Mouse (Mus musculus) midbrain, postnatal 0 days (tissue): ENCODE measurements around the gene Flt3. TPM values are rescaled to one million over a fixed set of nuclear protein-coding genes. Genes with fewer than 3 reads are reported as not detected.

ENCODE experiments used
- ATAC-seq: fragments of 200-750 bp; cut with Nextera tagmentation; 2 replicates; pipeline ENCODE4 v1.8.0; 2017; ENCODE audit warnings: moderate number of reproducible peaks, mild to moderate bottlenecking, moderate TSS enrichment, moderate library complexity; ENCODE audit not compliant: low FRiP score
- DNase-seq: peaks from one replicate; pipeline ENCODE4 v3.0.0-alpha.2; 2015; ENCODE audit warnings: low spot score
- H3K27ac ChIP-seq: fragments of 300-500 bp; sonication (generic); 2 replicates; pipeline ENCODE4 v1.5.1; 2014; ENCODE audit warnings: low read depth, mild to moderate bottlenecking, low read length, mixed read lengths
- H3K27me3 ChIP-seq: fragments of 300-500 bp; sonication (generic); 2 replicates; pipeline ENCODE4 v1.6.1; 2014; ENCODE audit warnings: low read length, control low read depth, mixed read lengths; ENCODE audit not compliant: insufficient read depth
- H3K36me3 ChIP-seq: fragments of 300-500 bp; sonication (generic); 2 replicates; pipeline ENCODE4 v1.6.1; 2014; ENCODE audit warnings: low read length, control low read depth, mixed read lengths; ENCODE audit not compliant: insufficient read depth
- H3K4me1 ChIP-seq: fragments of 300-500 bp; sonication (generic); 2 replicates; pipeline ENCODE4 v1.6.1; 2014; ENCODE audit warnings: mild to moderate bottlenecking, control low read depth, antibody characterized with exemption, low read length, mixed read lengths; ENCODE audit not compliant: insufficient read depth
- H3K4me2 ChIP-seq: fragments of 300-500 bp; sonication (generic); 2 replicates; pipeline ENCODE4 v1.6.1; 2014; ENCODE audit warnings: low read depth, mild to moderate bottlenecking, low read length, mixed read lengths; ENCODE audit not compliant: poor library complexity, severe bottlenecking
- H3K4me3 ChIP-seq: fragments of 300-500 bp; sonication (generic); 2 replicates; pipeline ENCODE4 v1.5.1; 2014; ENCODE audit warnings: low read depth, mild to moderate bottlenecking, low read length, moderate library complexity
- H3K9ac ChIP-seq: fragments of 300-500 bp; sonication (generic); replicated peaks from 2 replicates; pipeline ENCODE4 v1.6.1; 2014; ENCODE audit warnings: mild to moderate bottlenecking, low read length, moderate library complexity, mixed read lengths; ENCODE audit not compliant: poor library complexity, severe bottlenecking
- H3K9me3 ChIP-seq: fragments of 300-500 bp; sonication (generic); 2 replicates; pipeline ENCODE4 v1.6.1; 2016; ENCODE audit warnings: low read length, control low read depth
- CTCF ChIP-seq: IDR thresholded peaks from 2 replicates; pipeline ENCODE4 v1.5.1; 2016; ENCODE audit warnings: antibody characterized with exemption, mild to moderate bottlenecking
- WGBS: fragments of 180-500 bp; shearing (Covaris S2); extraction: QIAGEN DNeasy Blood & Tissue Kit; methylation state at CpG from one replicate; pipeline ENCODE4 v1.1.7; 2014; 5-methylcytosine and 5-hydroxymethylcytosine counted together
- microRNA-seq: library from miRNA; unstranded; fragments of <30 nt; microRNA quantifications from one replicate; pipeline ENCODE4, GENCODE M21; 2016; ENCODE audit warnings: borderline number of aligned reads
- polyA plus RNA-seq: library from polyadenylated mRNA; unstranded; fragments of >200 nt; fragmentation: Nextera tagmentation; extraction: Ambion mirVana; gene quantifications from 2 replicates; pipeline ENCODE4 v1.2.1, GENCODE M21; 2015
- total RNA-seq: library from RNA; depleted of rRNA; stranded (reverse); fragments of >200 nt; gene quantifications from 2 replicates; pipeline ENCODE4 v1.2.3, GENCODE M21; 2014; rRNA removed

Gene Flt3
- total and polyA plus RNA-seq, 2 experiments from 2014 or later: 2.0 to 2.5 TPM

DNA sequence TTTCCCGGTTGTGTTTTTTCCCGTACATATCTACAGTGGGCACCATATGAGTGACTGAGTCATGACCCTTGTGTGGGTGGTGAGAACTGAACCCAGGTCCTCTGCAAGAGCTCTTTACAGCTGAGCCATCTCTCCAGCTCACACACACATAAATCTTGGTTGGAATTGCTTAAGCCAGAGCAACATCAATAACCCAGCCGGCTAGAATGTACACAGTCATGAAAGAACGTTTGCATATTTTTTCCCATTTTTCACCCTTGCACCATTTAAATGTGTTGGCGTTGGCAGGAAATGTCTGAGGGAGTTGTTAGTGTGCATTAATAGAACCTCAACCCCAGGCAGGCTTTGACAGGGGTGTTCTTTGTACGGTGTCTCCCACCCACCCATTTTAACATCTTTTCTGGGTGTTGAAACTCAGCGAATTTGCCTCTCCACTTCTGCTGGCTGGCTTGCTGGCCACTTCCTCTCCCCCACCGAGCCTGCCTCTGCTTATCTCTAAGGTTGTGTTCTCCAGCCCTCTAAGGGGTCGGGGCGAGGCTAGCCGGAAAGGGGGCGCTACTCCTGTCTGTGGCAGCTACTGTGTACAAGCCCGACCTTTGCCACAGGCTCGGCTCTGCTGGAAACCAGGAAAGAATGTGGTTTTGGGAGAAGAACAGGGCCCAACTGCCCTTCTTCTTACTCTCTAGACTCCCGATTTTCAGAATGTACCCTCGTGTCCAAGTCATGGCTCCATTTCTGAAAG lies 108.4 kb downstream of the Flt3 start:
- ATAC-seq (no peak), DNase-seq (no peak)
- no peaks in the 10 kb centered on the region for H3K36me3 ChIP-seq
- no peak for TF ChIP-seq CTCF
- H3K4me3 ChIP-seq: no peak overlapping the region
- H3K9me3 ChIP-seq: no peaks in the 10 kb centered on the region
- no peak overlapping the region for H3K9ac ChIP-seq
- WGBS: 34% methylated on average over 16 of the region's 16 CpGs
- no peak overlapping the region for H3K4me2 ChIP-seq
- H3K27me3 ChIP-seq: peaks cover 43% of the 10 kb centered on the region
- no peak overlapping the region for H3K27ac ChIP-seq
- H3K4me1 ChIP-seq: no peaks in the 10 kb centered on the region

DNA sequence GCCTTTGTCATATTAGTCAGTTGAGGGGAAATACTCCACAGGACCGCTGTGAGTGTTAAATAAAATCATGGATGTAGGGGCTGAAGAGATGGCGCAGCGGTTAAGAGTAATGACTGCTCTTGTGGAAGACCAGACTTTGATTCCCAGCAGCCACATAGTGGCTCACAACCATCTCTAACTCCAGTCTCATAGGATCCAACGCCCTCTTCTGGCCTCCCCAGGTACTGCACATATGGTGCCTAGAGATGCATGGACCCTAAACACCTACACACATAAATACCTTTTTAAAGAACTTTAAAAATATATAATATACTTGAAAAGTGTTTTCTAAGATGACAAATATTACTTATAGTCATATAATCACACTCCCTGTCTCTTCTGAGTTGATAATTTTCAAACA lies 115.9 kb downstream of the Flt3 start:
- no peaks in the 10 kb centered on the region for H3K4me1 ChIP-seq
- DNase-seq (no peak), ATAC-seq (no peak)
- H3K4me3 ChIP-seq: no peak overlapping the region
- H3K27ac ChIP-seq: no peak overlapping the region
- H3K9ac ChIP-seq: no peak overlapping the region
- H3K27me3 ChIP-seq: peaks cover 12% of the 10 kb centered on the region; the same call in 1 of the 2 replicates
- no peaks in the 10 kb centered on the region for H3K9me3 ChIP-seq
- TF ChIP-seq CTCF: peak; percentile 32
- WGBS: 76% methylated on average over 4 of the region's 4 CpGs
- no peak overlapping the region for H3K4me2 ChIP-seq
- no peaks in the 10 kb centered on the region for H3K36me3 ChIP-seq

Small RNAs within 50 kb of the gene (microRNA-seq; reads per million reads assigned to microRNA genes)
- not detected for gene Mir7k

Other genes with a start within 250 kb of the Flt3 start
- 1.7 and 3.0 TPM in 2 replicates for gene Gsx1, start 211.8 kb downstream of the Flt3 start, total RNA-seq
- 1.4 and 2.3 TPM in 2 replicates for gene Gsx1, start 211.8 kb downstream of the Flt3 start, polyA plus RNA-seq
- gene Pdx1, start 130.5 kb downstream of the Flt3 start, total RNA-seq: not detected in 2 replicates
- not detected in 2 replicates for gene Pdx1, start 130.5 kb downstream of the Flt3 start, polyA plus RNA-seq
- gene Cdx2, start 93.2 kb downstream of the Flt3 start, total RNA-seq: not detected in 2 replicates
- gene Cdx2, start 93.2 kb downstream of the Flt3 start, polyA plus RNA-seq: not detected in 2 replicates
- not detected in 2 replicates for gene Urad, start 78.0 kb downstream of the Flt3 start, total RNA-seq
- not detected in 2 replicates for gene Urad, start 78.0 kb downstream of the Flt3 start, polyA plus RNA-seq
- gene Pan3, start 29.7 kb upstream of the Flt3 start, total RNA-seq: 38.9 and 66.7 TPM in 2 replicates
- gene Pan3, start 29.7 kb upstream of the Flt3 start, polyA plus RNA-seq: 51.3 and 61.4 TPM in 2 replicates